Mouse (Mus musculus): Measurements from ENCODE around the gene Prmt1.

GRCm38 (mm10) chr7:44966638-44967037 is 19.7 kb downstream of the Prmt1 start:
- TF ChIP-seq POLR2A (IDR thresholded peaks at IDR 0.05; ENCODE audit: borderline replicate concordance, extremely low read depth, insufficient read depth, insufficient read length, poor library complexity, severe bottlenecking) (no peak), CTCF (IDR thresholded peaks at IDR 0.05; ENCODE audit: borderline replicate concordance, extremely low read depth, insufficient read depth, insufficient read length) (no peak)
